Mouse (Mus musculus) midbrain, embryonic 12.5 days (tissue): ENCODE measurements around the gene Srgap3. TPM values are rescaled to one million over a fixed set of nuclear protein-coding genes. Genes with fewer than 3 reads are reported as not detected.
A peak's percentile ranks its signal among the peaks of the same experiment; 100 is the strongest.

ENCODE experiments used
- ATAC-seq: fragments of 200-750 bp; cut with Nextera tagmentation; 2 replicates; pipeline ENCODE4 v1.8.0; 2017; ENCODE audit warnings: low read depth, moderate TSS enrichment, moderate library complexity; ENCODE audit not compliant: low FRiP score
- H3K27ac ChIP-seq: fragments of 300-500 bp; sonication (generic); replicated peaks from 2 replicates; pipeline ENCODE4 v1.5.1; 2016; ENCODE audit warnings: mild to moderate bottlenecking
- H3K27me3 ChIP-seq: fragments of 300-500 bp; sonication (generic); 2 replicates; pipeline ENCODE4 v1.6.1; 2016; ENCODE audit warnings: mild to moderate bottlenecking
- H3K36me3 ChIP-seq: fragments of 300-500 bp; sonication (generic); 2 replicates; pipeline ENCODE4 v1.6.1; 2016
- H3K4me1 ChIP-seq: fragments of 300-500 bp; sonication (generic); 2 replicates; pipeline ENCODE4 v1.6.1; 2016
- H3K4me2 ChIP-seq: fragments of 300-500 bp; sonication (generic); replicated peaks from 2 replicates; pipeline ENCODE4 v1.6.1; 2016; ENCODE audit warnings: mild to moderate bottlenecking, moderate library complexity
- H3K4me3 ChIP-seq: fragments of 300-500 bp; sonication (generic); 2 replicates; pipeline ENCODE4 v1.5.1; 2016; ENCODE audit warnings: mild to moderate bottlenecking
- H3K9ac ChIP-seq: fragments of 300-500 bp; sonication (generic); replicated peaks from 2 replicates; pipeline ENCODE4 v1.6.1; 2016; ENCODE audit warnings: mild to moderate bottlenecking, moderate library complexity
- H3K9me3 ChIP-seq: fragments of 300-500 bp; sonication (generic); 2 replicates; pipeline ENCODE4 v1.6.1; 2016; ENCODE audit warnings: mild to moderate bottlenecking
- WGBS: fragments of 180-500 bp; shearing (Covaris S2); methylation state at CpG from one replicate; pipeline ENCODE4 v1.1.7; 2016; 5-methylcytosine and 5-hydroxymethylcytosine counted together
- polyA plus RNA-seq: library from polyadenylated mRNA; unstranded; fragments of >200 nt; fragmentation: Nextera tagmentation; extraction: Ambion mirVana; gene quantifications from 2 replicates; pipeline ENCODE4 v1.2.1, GENCODE M21; 2016

The Srgap3 gene
- polyA plus RNA-seq, 1 experiment from 2014 or later = 60.5 TPM

DNA sequence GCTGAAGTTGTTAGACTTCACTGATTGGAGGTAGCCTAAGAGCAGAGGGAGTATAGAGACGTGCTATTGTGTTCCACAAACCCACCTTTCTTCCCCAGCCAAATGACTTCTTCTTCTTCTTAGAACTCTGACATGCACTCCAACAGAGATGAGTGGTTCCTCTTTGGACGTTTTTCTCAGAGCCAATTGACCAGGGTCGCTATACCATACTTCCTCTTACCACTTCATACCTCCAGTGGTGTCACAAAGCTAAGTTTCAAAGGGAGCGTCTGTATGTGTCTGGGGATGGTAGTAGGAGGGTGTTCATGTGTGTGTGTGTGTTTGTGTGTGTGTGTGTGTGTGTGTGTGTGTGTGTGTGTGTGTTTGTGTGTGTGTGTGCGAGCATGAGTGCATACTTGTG lies 195.1 kb downstream of the Srgap3 start:
- H3K9ac ChIP-seq = no peak overlapping the region
- H3K27me3 ChIP-seq = no peaks in the 10 kb centered on the region
- H3K4me2 ChIP-seq = no peak overlapping the region
- H3K36me3 ChIP-seq = peaks cover 90% of the 10 kb centered on the region
- 86% methylated on average over 5 of the region's 5 CpGs for WGBS
- H3K27ac ChIP-seq = no peak overlapping the region
- no peak overlapping the region for H3K4me3 ChIP-seq
- no peaks in the 10 kb centered on the region for H3K4me1 ChIP-seq
- no peaks in the 10 kb centered on the region for H3K9me3 ChIP-seq
- ATAC-seq = no peak

DNA sequence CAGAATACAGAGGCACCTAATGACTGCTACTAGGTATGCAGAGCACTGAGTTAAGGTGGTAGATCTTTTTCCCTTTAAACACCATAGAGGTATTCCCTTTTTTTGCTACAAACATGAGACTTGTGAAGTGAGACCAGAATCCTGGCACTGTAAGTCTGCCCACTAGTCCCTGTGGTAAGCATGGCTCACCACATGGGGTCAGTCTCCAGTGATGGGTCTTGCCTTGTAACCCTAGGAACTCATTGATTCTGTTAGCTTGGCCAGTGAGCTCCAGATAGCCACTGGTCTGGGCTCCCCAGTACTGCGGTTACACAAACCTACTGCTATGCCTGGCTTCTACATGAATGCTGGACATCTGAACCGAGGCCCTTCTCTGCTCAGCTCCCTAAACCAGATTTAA lies 204.8 kb downstream of the Srgap3 start:
- ATAC-seq = peak; percentile 49; the same call in 1 of the 2 replicates
- Histone ChIP-seq H3K27me3 (no peaks in the 10 kb centered on the region), H3K4me2 (no peak overlapping the region), H3K27ac (no peak overlapping the region), H3K9ac (no peak overlapping the region), H3K4me1 (no peaks in the 10 kb centered on the region), H3K36me3 (peaks cover 97% of the 10 kb centered on the region), H3K4me3 (no peak overlapping the region), H3K9me3 (no peaks in the 10 kb centered on the region)
- WGBS = 80% methylated on average over 2 of the region's 2 CpGs

DNA sequence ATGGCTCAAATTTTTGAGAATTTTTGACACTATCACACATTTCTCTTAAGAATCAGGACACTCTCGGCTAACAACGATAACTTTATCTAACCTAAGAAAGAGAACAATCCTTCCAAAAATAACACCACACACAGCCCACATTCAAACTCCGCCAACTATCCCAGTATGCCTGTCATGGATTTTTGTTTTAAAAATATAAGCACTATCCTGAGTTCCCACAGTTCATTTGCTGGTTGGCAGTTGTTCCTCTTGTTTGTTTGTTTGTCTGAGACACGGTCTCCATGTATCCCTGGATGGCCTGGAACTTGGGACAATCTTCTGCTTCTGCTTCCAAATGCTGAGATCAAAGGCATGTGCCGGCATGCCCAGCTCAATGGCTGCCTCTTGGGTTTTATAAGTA lies 205.3 kb downstream of the Srgap3 start:
- no peak overlapping the region for H3K27ac ChIP-seq
- H3K4me1 ChIP-seq = no peaks in the 10 kb centered on the region
- no peak overlapping the region for H3K4me3 ChIP-seq
- H3K36me3 ChIP-seq = peaks cover 96% of the 10 kb centered on the region
- 91% methylated on average over 5 of the region's 5 CpGs for WGBS
- H3K4me2 ChIP-seq = no peak overlapping the region
- no peak for ATAC-seq
- H3K9me3 ChIP-seq = no peaks in the 10 kb centered on the region
- no peak overlapping the region for H3K9ac ChIP-seq
- H3K27me3 ChIP-seq = no peaks in the 10 kb centered on the region

DNA sequence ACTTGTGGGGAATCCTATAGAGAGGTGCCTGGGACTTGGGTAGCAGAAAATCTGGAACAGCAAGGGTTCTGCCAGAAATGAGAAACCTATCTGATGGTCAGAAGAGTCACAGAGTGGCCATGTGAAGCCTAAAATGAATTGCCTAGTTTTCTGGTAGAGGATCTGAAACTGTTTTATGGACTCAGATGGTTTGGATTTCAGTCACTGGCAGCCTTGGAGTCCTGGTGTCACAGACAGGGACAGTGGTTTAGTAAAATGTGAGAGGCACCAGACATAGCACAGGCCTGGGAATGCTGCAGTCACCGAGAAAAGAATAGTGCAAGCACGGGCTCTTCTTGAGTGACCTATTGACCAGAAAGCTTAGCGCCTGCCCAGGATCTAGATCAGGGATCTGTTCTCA lies 207.4 kb downstream of the Srgap3 start:
- H3K4me1 ChIP-seq = no peaks in the 10 kb centered on the region
- no peaks in the 10 kb centered on the region for H3K27me3 ChIP-seq
- WGBS = 93% methylated on average over 3 of the region's 3 CpGs
- no peaks in the 10 kb centered on the region for H3K9me3 ChIP-seq
- no peak overlapping the region for H3K9ac ChIP-seq
- H3K36me3 ChIP-seq = peaks cover 96% of the 10 kb centered on the region
- no peak overlapping the region for H3K4me2 ChIP-seq
- H3K4me3 ChIP-seq = no peak overlapping the region
- no peak overlapping the region for H3K27ac ChIP-seq
- ATAC-seq = no peak

DNA sequence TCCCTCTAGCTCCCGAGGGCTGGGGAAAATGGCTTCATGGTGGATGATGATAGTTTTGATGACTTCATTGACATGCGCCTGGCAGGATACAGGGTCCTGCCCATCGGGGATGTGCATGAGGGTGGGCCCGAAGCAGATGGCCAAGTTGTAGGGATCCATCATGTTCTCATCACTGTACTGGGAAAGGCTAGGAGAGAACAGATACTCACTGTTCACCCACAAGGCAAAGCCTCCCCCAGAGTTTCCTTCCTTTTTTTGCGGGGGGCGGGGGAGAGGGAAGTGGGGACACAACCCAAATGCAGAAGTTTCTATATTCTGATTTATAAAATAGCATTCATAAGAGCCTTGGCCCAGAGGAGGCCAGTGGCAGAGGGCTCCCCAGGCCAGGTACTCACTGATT lies 208.1 kb downstream of the Srgap3 start:
- Histone ChIP-seq H3K4me3 (no peak overlapping the region), H3K27ac (no peak overlapping the region), H3K27me3 (no peaks in the 10 kb centered on the region), H3K4me2 (no peak overlapping the region), H3K9ac (no peak overlapping the region), H3K4me1 (no peaks in the 10 kb centered on the region), H3K36me3 (peaks cover 96% of the 10 kb centered on the region), H3K9me3 (no peaks in the 10 kb centered on the region)
- WGBS = 96% methylated on average over 6 of the region's 6 CpGs
- no peak for ATAC-seq

DNA sequence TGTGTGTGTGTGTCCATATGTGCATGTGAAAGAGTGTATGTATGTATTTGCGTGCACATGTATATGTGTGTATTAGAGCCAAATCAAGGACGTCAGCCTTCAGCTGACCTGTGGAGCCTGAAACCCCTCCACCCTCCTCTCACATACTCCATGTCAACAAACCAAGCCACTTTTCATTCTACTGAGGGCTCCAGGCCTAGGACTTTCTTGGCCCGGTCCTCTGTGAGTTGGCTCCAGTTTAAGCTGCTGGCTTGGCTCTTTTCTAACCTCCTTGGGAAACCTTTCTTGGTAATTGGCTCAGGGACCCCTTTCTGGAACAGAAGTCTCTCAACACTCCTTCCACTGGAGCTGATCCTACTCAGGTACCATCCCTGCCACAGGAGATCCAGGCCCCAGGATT lies 210.6 kb downstream of the Srgap3 start:
- H3K4me3 ChIP-seq = no peak overlapping the region
- 90% methylated on average over 3 of the region's 3 CpGs for WGBS
- no peaks in the 10 kb centered on the region for H3K9me3 ChIP-seq
- no peaks in the 10 kb centered on the region for H3K4me1 ChIP-seq
- no peak for ATAC-seq
- no peak overlapping the region for H3K4me2 ChIP-seq
- peaks cover 96% of the 10 kb centered on the region for H3K36me3 ChIP-seq
- H3K27me3 ChIP-seq = no peaks in the 10 kb centered on the region
- no peak overlapping the region for H3K9ac ChIP-seq
- no peak overlapping the region for H3K27ac ChIP-seq

DNA sequence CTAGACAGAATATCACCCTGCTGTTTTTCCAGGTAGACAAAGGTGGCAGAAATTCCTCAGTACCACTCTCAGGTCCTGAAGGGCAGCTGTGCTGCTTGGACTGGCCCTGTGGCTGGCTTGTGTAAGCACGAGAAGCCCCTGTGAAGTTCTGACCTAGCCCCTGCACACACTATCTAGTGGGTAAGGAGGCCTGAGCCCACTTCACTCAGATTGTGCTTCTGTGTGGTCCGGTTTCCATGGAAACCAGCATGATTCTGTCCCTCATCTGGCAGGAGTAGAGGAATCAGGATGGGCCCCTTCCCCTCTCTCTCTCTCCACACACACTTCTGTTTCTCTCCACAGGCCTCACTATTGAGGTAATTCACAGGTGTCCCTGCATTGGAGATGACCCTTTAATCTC lies 212.0 kb downstream of the Srgap3 start:
- Histone ChIP-seq H3K27me3 (no peaks in the 10 kb centered on the region), H3K9me3 (no peaks in the 10 kb centered on the region), H3K4me3 (no peak overlapping the region), H3K36me3 (peaks cover 96% of the 10 kb centered on the region), H3K27ac (no peak overlapping the region), H3K4me2 (no peak overlapping the region), H3K9ac (no peak overlapping the region), H3K4me1 (peaks cover 2% of the 10 kb centered on the region; the same call in 1 of the 2 replicates)
- no peak for ATAC-seq
- WGBS = 75% methylated on average over 2 of the region's 2 CpGs

DNA sequence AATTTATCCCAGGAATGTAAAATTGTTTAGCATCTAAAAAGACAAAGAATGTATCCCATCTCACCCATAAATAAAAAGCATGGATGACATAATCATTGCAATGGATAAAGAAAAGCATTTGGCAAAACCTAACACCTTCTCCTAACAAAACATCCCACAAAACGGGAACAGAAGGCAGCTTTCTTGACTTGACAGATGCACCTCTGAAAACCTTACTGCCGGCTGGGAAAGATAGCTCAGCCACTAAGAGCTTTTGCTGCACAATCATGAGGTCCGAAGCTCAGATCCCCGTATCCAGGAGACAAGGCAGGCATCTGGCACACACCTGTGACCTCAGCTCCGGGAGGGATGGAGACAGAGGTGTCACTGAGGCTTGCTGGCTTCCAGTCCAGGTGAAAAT lies 213.1 kb downstream of the Srgap3 start:
- peaks cover 96% of the 10 kb centered on the region for H3K36me3 ChIP-seq

DNA sequence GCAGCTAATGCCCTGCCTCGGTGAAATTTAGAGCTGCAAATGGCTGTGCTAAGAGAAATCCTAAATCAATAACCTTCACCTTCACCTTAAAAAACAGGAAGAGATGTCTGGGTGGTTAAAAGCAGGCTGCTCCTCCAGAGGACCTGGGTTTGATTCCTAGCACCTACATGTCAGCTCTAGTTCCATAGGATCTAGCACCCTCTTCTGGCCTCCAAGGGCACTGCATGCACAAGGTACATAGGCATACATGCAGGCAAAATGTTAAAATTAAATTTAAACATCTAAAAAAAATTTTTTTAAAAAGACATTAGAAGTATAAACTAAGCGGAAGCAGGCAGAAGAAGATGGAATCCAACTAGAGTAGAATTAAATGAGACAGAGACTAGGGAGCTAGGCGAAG lies 214.6 kb downstream of the Srgap3 start:
- Histone ChIP-seq H3K4me3 (no peak overlapping the region), H3K9me3 (no peaks in the 10 kb centered on the region), H3K9ac (no peak overlapping the region), H3K27ac (no peak overlapping the region), H3K27me3 (no peaks in the 10 kb centered on the region), H3K36me3 (peaks cover 96% of the 10 kb centered on the region), H3K4me2 (no peak overlapping the region), H3K4me1 (peaks cover 20% of the 10 kb centered on the region)
- WGBS = 95% methylated on average over 3 of the region's 3 CpGs
- no peak for ATAC-seq

More for the DNA sequence above, 213.1 kb downstream of the Srgap3 start:
- Histone ChIP-seq H3K27ac (no peak overlapping the region), H3K27me3 (no peaks in the 10 kb centered on the region), H3K4me2 (no peak overlapping the region), H3K9me3 (no peaks in the 10 kb centered on the region), H3K9ac (no peak overlapping the region), H3K4me3 (no peak overlapping the region), H3K4me1 (peaks cover 13% of the 10 kb centered on the region)
- no peak for ATAC-seq
- whole genome bisulfite sequencing = 87% methylated on average over 5 of the region's 5 CpGs

DNA sequence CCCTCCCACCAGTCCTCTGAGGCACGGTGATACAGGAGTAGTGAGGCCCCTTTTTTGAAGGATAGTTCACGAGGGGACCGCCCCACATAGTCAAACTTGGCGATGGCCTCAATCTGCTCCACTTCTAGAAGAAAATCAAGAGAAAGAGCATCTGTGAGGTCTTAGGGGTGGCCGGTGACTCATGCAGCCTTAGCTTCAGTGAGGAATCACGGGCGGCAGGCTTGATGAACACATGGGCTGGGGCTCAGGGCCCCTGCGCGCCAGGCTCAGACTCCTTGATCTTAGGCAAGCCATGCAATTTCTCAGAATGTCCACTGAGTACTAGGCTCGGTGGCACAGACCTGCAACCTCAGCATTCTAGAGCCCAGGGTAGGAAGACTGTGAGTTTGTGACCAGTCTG lies 215.7 kb downstream of the Srgap3 start:
- peaks cover 20% of the 10 kb centered on the region for H3K4me1 ChIP-seq
- H3K4me3 ChIP-seq = no peak overlapping the region
- no peaks in the 10 kb centered on the region for H3K27me3 ChIP-seq
- ATAC-seq = no peak
- H3K4me2 ChIP-seq = no peak overlapping the region
- peaks cover 98% of the 10 kb centered on the region for H3K36me3 ChIP-seq
- no peak overlapping the region for H3K27ac ChIP-seq
- no peak overlapping the region for H3K9ac ChIP-seq
- no peaks in the 10 kb centered on the region for H3K9me3 ChIP-seq
- WGBS = 96% methylated on average over 10 of the region's 10 CpGs

DNA sequence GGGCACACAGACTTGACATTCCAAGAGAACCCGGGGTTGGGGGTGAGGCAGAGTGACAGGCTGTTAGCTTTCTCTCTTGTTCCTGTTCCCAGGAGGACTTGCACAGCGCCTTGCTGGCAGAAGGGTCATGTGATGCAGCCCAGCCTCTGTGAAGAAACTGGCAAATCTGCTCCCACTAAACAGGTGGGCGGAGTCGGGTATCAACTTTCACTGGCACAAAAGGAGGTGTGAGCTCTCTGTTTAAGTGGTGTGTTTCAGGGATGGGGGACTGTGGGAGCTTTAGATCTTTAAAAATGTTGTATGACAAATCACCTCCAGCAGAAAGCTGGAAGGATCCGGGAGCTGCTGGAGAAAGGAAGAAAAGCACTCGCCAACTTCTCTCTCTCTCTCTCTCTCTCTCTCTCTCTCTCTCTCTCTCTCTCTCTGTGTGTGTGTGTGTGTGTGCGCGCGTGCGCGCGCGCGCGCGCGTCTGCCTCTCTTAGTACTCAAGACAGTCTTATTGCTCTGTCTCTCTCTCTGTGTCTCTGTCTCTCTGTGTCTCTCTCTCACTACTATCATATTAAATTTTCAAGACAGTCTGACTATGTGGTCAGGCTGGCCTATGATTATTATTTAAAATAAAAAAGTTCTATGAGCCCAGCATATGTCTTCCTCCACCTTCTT lies 218.2 kb downstream of the Srgap3 start:
- Histone ChIP-seq H3K36me3 (peaks cover 97% of the 10 kb centered on the region), H3K27ac (peak overlapping the region; percentile 58), H3K4me1 (peaks cover 20% of the 10 kb centered on the region), H3K9ac (0 out of 2 replicates have a peak overlapping the region, but pooled peaks have one; percentile 31), H3K27me3 (no peaks in the 10 kb centered on the region), H3K4me2 (peak overlapping the region; percentile 21; the same call in 1 of the 2 replicates), H3K4me3 (no peak overlapping the region), H3K9me3 (no peaks in the 10 kb centered on the region)
- peak; percentile 82 for ATAC-seq
- WGBS = 2% methylated on average over 17 of the region's 17 CpGs

DNA sequence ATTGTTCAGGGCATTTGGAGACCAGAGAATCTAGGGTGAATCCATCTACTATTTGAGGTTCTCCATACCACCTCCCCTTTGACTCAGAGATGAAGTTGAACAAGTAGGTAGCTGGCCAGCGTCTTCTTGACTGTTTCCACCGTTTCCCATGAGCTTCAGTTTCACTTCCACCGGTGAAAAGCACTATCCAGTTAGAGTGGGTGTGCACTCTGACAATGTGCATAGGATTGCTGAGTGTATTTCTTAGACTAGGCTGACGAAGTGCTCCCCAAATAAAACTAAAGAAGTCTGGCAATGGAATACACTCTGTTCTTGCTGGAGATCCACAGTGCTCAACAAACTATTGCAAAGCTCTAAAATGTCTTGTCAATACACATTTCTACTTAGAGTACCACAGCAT lies 221.6 kb downstream of the Srgap3 start:
- no peak for ATAC-seq
- Histone ChIP-seq H3K36me3 (peaks cover 94% of the 10 kb centered on the region), H3K27me3 (no peaks in the 10 kb centered on the region), H3K27ac (no peak overlapping the region), H3K4me1 (peaks cover 20% of the 10 kb centered on the region), H3K4me3 (no peak overlapping the region), H3K4me2 (no peak overlapping the region), H3K9me3 (no peaks in the 10 kb centered on the region), H3K9ac (no peak overlapping the region)
- 96% methylated on average over 4 of the region's 4 CpGs for WGBS
